15 mouse cellular contexts compared by ENCODE assay signal in the genomic region with DNA sequence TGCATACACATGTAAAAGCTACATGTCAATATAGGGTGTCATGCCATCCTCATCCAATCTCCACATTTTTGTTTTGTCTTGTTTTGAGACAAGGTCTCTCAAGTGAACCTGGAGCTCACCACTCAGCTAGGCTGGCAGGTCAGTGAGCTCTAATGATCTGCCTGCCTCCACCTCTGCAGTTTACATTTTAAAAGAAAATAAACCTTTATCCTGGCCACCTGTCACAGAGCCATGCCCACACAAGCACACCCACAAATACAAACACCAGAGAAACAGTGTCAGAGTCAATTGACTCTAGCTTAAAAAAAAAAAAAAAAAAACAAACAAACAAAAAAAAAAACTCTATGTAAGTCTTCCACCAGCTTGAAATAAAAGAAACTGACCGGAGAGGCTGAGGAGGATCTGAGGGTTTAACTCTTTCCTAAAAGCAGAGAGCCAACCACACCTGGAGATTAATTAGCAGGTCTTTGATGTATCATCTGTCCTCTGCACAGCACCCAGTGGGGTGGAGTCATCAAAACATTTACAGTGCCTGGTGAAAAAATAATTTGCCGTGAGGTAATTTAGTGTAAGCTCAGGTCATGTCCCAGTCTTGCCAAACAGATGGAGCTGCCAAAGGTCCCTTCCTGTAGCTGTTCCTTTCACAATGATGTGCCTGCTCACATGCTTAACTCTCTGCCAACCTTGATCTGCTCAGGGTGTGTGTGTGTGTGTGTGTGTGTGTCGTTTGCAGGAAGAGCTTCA.
A peak's percentile ranks its signal among the peaks of the same experiment; 100 is the strongest.
DNase-seq lines count a peak whose midpoint lies in the region; ATAC-seq and TF ChIP-seq lines count a peak whose summit lies in the region.
"Had no signal": no experiment of that assay in that cellular context is flagged by ENCODE, and none has a peak within 500 bp of the region (broad histone marks: within the 10 kb centered on the region; RNA-seq: fewer than 3 reads in every experiment).

No protein-coding gene starts in this region.

- H3K27me3 ChIP-seq in kidney, embryonic 15.5 days = no peaks in the 10 kb centered on the region
- H3K27me3 ChIP-seq in limb, embryonic 10.5 days (ENCODE audit: low read depth, poor library complexity, severe bottlenecking) = no peaks in the 10 kb centered on the region
- H3K27me3 ChIP-seq: limb, embryonic 15.5 days; midbrain, embryonic 12.5 days; neural tube, embryonic 15.5 days had no signal

- DNase-seq in kidney, adult 11 months = peak; percentile 70
- DNase-seq in brain, embryonic 14.5 days (ENCODE audit: low read depth) = peak; percentile 58
- DNase-seq in limb, embryonic 10.5 days (ENCODE audit: low spot score) = peak; percentile 28
- no peak for DNase-seq in neural tube, embryonic 10.5 days (ENCODE audit: extremely low spot score, low spot score)
- DNase-seq in spleen, postnatal 10 days (ENCODE audit: low spot score in 2 of 2) = no peak
- DNase-seq: cerebellum, postnatal 36 days; spleen, adult 18-20 months; thymus, postnatal 25 days had no signal

- ATAC-seq in kidney, embryonic 15.5 days (replicated peaks; ENCODE audit: low FRiP score) = no peak
- peak; percentile 41; the same call in 1 of the 2 replicates for ATAC-seq in granulocyte monocyte progenitor cell, adult 5-6 weeks (replicated peaks; ENCODE audit: poor library complexity, severe bottlenecking)

- peaks cover 21% of the 10 kb centered on the region; the same call in 1 of the 2 replicates for H3K4me1 ChIP-seq in kidney, embryonic 15.5 days
- peaks cover 28% of the 10 kb centered on the region for H3K4me1 ChIP-seq in limb, embryonic 10.5 days

- no peak overlapping the region for H3K4me3 ChIP-seq in kidney, embryonic 15.5 days (replicated peaks)
- H3K4me3 ChIP-seq in limb, embryonic 10.5 days = no peak overlapping the region
- H3K4me3 ChIP-seq: hindbrain, embryonic 10.5 days; layer of hippocampus, adult 2 months; limb, embryonic 15.5 days; midbrain, embryonic 12.5 days; neural tube, embryonic 15.5 days had no signal

- WGBS in kidney, embryonic 15.5 days = 38% methylated on average over 3 of the region's 3 CpGs
- WGBS in limb, embryonic 10.5 days = 50% methylated on average over 3 of the region's 3 CpGs

- H3K36me3 ChIP-seq in kidney, embryonic 15.5 days = no peaks in the 10 kb centered on the region
- no peaks in the 10 kb centered on the region for H3K36me3 ChIP-seq in limb, embryonic 10.5 days
- H3K36me3 ChIP-seq: hindbrain, embryonic 10.5 days; limb, embryonic 15.5 days; midbrain, embryonic 12.5 days; neural tube, embryonic 15.5 days had no signal

- no peaks in the 10 kb centered on the region for H3K9me3 ChIP-seq in kidney, embryonic 15.5 days (replicated peaks)
- no peaks in the 10 kb centered on the region for H3K9me3 ChIP-seq in limb, embryonic 10.5 days (replicated peaks)
- H3K9me3 ChIP-seq: hindbrain, embryonic 10.5 days; limb, embryonic 15.5 days; midbrain, embryonic 12.5 days; neural tube, embryonic 15.5 days had no signal

- H3K9ac ChIP-seq in kidney, embryonic 15.5 days = no peak overlapping the region
- H3K9ac ChIP-seq: limb, embryonic 15.5 days; midbrain, embryonic 12.5 days; neural tube, embryonic 15.5 days had no signal

- no peak overlapping the region for H3K4me2 ChIP-seq in kidney, embryonic 15.5 days
- H3K4me2 ChIP-seq: limb, embryonic 15.5 days; midbrain, embryonic 12.5 days; neural tube, embryonic 15.5 days had no signal

- no peak overlapping the region for H3K27ac ChIP-seq in kidney, embryonic 15.5 days
- H3K27ac ChIP-seq in limb, embryonic 10.5 days = peak overlapping the region; percentile 30; the same call in 1 of the 2 replicates
- H3K27ac ChIP-seq: hindbrain, embryonic 10.5 days; layer of hippocampus, adult 2 months; midbrain, embryonic 12.5 days; neural tube, embryonic 15.5 days had no signal

- no peak for TF ChIP-seq CTCF in brain, embryonic 14.5 days (IDR thresholded peaks at IDR 0.05; ENCODE audit: borderline replicate concordance, extremely low read depth, insufficient read depth, insufficient read length)

- TF ChIP-seq POLR2A in brain, embryonic 14.5 days (IDR thresholded peaks at IDR 0.05; ENCODE audit: borderline replicate concordance, extremely low read depth, insufficient read depth, insufficient read length, poor library complexity, severe bottlenecking) = no peak

Comparison
In these comparisons a context has a peak if more than half of its experiments do, and no peak if none do; other contexts are left out.
1. DNase-seq: peak in kidney, adult 11 months (single experiment), brain, embryonic 14.5 days (single experiment) and limb, embryonic 10.5 days (single experiment); none in neural tube, embryonic 10.5 days (single experiment) and spleen, postnatal 10 days (0 of 2).